Comparison of ENCODE assay signal across 8 mouse cellular contexts in the genomic region with DNA sequence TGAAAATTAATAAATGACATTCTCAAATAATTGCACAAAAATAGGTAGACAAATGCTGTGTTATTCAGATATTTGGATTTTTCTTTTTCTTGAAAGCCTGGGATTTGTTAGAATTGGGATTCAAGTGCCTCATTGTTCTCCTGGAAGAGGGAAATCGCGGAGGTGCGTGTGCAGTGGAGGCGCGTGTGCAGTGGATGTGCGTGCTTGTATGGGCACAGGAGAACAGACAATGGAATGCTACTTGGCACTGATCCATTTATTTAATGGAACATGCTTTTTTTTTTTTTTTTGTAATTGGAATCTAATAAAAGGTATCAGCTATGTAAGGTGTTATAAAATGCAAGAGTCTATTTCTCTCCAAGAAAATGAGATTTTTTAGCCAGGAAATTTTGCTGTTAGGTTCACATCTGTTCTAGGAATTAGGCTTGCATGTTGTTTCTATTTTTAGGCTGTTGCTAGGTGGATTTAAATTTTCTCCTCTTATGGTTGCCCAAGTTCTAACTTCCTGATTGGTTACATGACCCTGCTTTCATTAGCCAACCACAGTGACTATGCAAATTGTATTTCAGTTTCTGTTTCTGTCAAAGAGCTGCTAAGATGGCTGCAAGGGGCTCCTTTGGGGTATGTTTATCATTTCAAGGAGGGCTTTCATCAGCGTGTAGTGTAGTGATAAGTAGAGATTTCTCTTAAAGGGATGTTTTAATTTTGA. TPM values are rescaled to one million over a fixed set of nuclear protein-coding genes. Genes with fewer than 3 reads are reported as not detected.
DNase-seq lines count a peak whose midpoint lies in the region; ATAC-seq and TF ChIP-seq lines count a peak whose summit lies in the region.

No protein-coding gene starts in this region.

- peaks cover 0 to 4% of the 10 kb centered on the region in 2 experiments for H3K36me3 ChIP-seq in CH12.LX (replicated peaks in 1 of 2; ENCODE audit: control insufficient read depth in 1 of 2, insufficient read depth in 1 of 2, low read length in 1 of 2)
- peaks cover 3% of the 10 kb centered on the region; the same call in 1 of the 2 replicates for H3K36me3 ChIP-seq in erythroblast, embryonic 14.5 days (ENCODE audit: control insufficient read depth)
- H3K36me3 ChIP-seq in intestine, postnatal 0 days (ENCODE audit: control insufficient read depth, insufficient read depth) = no peaks in the 10 kb centered on the region
- H3K36me3 ChIP-seq in midbrain, postnatal 0 days (ENCODE audit: insufficient read depth, low read length) = no peaks in the 10 kb centered on the region

- TF ChIP-seq POLR2A in CH12.LX (IDR thresholded peaks at IDR 0.05; ENCODE audit: low read depth, low read length) = peak; percentile 61; the same call in 1 of the 2 replicates

- TF ChIP-seq CTCF in CH12.LX (conservative IDR thresholded peaks at IDR 0.05 in 1 of 2, IDR thresholded peaks at IDR 0.05 in 1 of 2; ENCODE audit: low read depth in 2 of 2, low read length in 2 of 2) = no peak
- no peak for TF ChIP-seq CTCF in intestine, postnatal 0 days (IDR thresholded peaks at IDR 0.05; ENCODE audit: low read depth)
- no peak for TF ChIP-seq CTCF in midbrain, postnatal 0 days (IDR thresholded peaks at IDR 0.05)

- peak overlapping the region; percentile 77 for H3K27ac ChIP-seq in CH12.LX (ENCODE audit: insufficient read depth, low read depth)
- no peak overlapping the region for H3K27ac ChIP-seq in intestine, postnatal 0 days (ENCODE audit: low read depth, low read length)
- H3K27ac ChIP-seq in midbrain, postnatal 0 days (ENCODE audit: low read depth, low read length) = peak overlapping the region; percentile 83

- TF ChIP-seq EP300 in CH12.LX (IDR thresholded peaks at IDR 0.05; ENCODE audit: low read length) = peak; percentile 67; the same call in 1 of the 2 replicates

- peak overlapping the region; percentile 55 to 65 (median 58) for H3K4me3 ChIP-seq in CH12.LX (replicated peaks in 1 of 3; ENCODE audit: low read depth in 2 of 3, low read length in 2 of 3, poor library complexity in 1 of 3)
- H3K4me3 ChIP-seq in erythroblast, embryonic 14.5 days (replicated peaks) = peak overlapping the region; percentile 42
- H3K4me3 ChIP-seq in intestine, postnatal 0 days (ENCODE audit: low read depth, low read length) = peak overlapping the region; percentile 12; the same call in 1 of the 2 replicates
- peak overlapping the region; percentile 20; the same call in 1 of the 2 replicates for H3K4me3 ChIP-seq in midbrain, postnatal 0 days (ENCODE audit: low read depth, low read length)

- 68% methylated on average over 7 of the region's 7 CpGs for WGBS in intestine, postnatal 0 days
- WGBS in midbrain, postnatal 0 days = 29% methylated on average over 7 of the region's 7 CpGs

- H3K4me1 ChIP-seq in CH12.LX (ENCODE audit: control insufficient read depth in 1 of 2, insufficient read depth in 2 of 2) = peaks cover 2 to 32% of the 10 kb centered on the region in 2 experiments; a peak in 3 of 4 replicates
- peaks cover 68% of the 10 kb centered on the region for H3K4me1 ChIP-seq in erythroblast, embryonic 14.5 days (ENCODE audit: control insufficient read depth)
- 0 out of 2 replicates have a peak, but pooled peaks cover 8% of the 10 kb centered on the region for H3K4me1 ChIP-seq in intestine, postnatal 0 days (replicated peaks; ENCODE audit: control insufficient read depth, insufficient read depth, low read length)
- 0 out of 2 replicates have a peak, but pooled peaks cover 2% of the 10 kb centered on the region for H3K4me1 ChIP-seq in midbrain, postnatal 0 days (ENCODE audit: insufficient read depth, low read length)

- ATAC-seq in frontal cortex, adult (ENCODE audit: low TSS enrichment) = peak; percentile 43
- ATAC-seq in intestine, postnatal 0 days = peak; percentile 29; the same call in 1 of the 2 replicates
- ATAC-seq in midbrain, postnatal 0 days (ENCODE audit: low FRiP score) = peak; percentile 77

- peak overlapping the region; percentile 93 for H3K4me2 ChIP-seq in CH12.LX (ENCODE audit: insufficient read depth, low read depth, poor library complexity, severe bottlenecking)
- H3K4me2 ChIP-seq in intestine, postnatal 0 days (replicated peaks; ENCODE audit: low read depth) = no peak overlapping the region; the same call in 1 of the 2 replicates
- peak overlapping the region; percentile 20; the same call in 1 of the 2 replicates for H3K4me2 ChIP-seq in midbrain, postnatal 0 days (ENCODE audit: low read depth, low read length, poor library complexity, severe bottlenecking)

- H3K9ac ChIP-seq in CH12.LX (ENCODE audit: insufficient read depth, low read depth) = peak overlapping the region; percentile 98
- no peak overlapping the region for H3K9ac ChIP-seq in intestine, postnatal 0 days (ENCODE audit: low read depth, low read length)
- no peak overlapping the region for H3K9ac ChIP-seq in midbrain, postnatal 0 days (replicated peaks; ENCODE audit: low read length, poor library complexity, severe bottlenecking)

- H3K79me2 ChIP-seq in CH12.LX (replicated peaks; ENCODE audit: control insufficient read depth, extremely low read depth, insufficient read depth, poor library complexity, severe bottlenecking) = peaks cover 44% of the 10 kb centered on the region

- H3K27me3 ChIP-seq in CH12.LX (replicated peaks) = no peaks in the 10 kb centered on the region
- H3K27me3 ChIP-seq in erythroblast, embryonic 14.5 days (ENCODE audit: control insufficient read depth) = no peaks in the 10 kb centered on the region
- H3K27me3 ChIP-seq in intestine, postnatal 0 days (replicated peaks; ENCODE audit: control insufficient read depth, insufficient read depth, low read length) = no peaks in the 10 kb centered on the region
- no peaks in the 10 kb centered on the region for H3K27me3 ChIP-seq in midbrain, postnatal 0 days (ENCODE audit: insufficient read depth, low read length)

- DNase-seq in frontal cortex, postnatal 25 days (ENCODE audit: low spot score in 2 of 2) = no peak
- peak; percentile 94 for DNase-seq in CH12.LX (ENCODE audit: extremely low read depth)
- DNase-seq in midbrain, postnatal 0 days (ENCODE audit: low spot score) = peak; percentile 89
- DNase-seq in spleen, adult 12 weeks (ENCODE audit: low spot score) = no peak
- no peak for DNase-seq in right cerebral cortex, adult 2 months (ENCODE audit: low spot score in 2 of 2)

- no peak for TF ChIP-seq RAD21 in CH12.LX (IDR thresholded peaks at IDR 0.05; ENCODE audit: low read depth, low read length)

- in situ Hi-C loops in CH12.LX (cut with MboI; ENCODE audit: low pct_ligation_motif_present, low pct_unique_long_range_greater_than_20kb, low sequenced_read_pairs) = no loop called here

- dilution Hi-C loops in CH12.LX (cut with MboI; ENCODE audit: extremely low pct_ligation_motif_present, extremely low pct_unique_long_range_greater_than_20kb, low sequenced_read_pairs) = no loop called here

- no peaks in the 10 kb centered on the region for H3K9me3 ChIP-seq in CH12.LX (replicated peaks; ENCODE audit: low read length)
- no peaks in the 10 kb centered on the region for H3K9me3 ChIP-seq in erythroblast, embryonic 14.5 days (ENCODE audit: control insufficient read depth, low read length)
- H3K9me3 ChIP-seq in intestine, postnatal 0 days (ENCODE audit: control insufficient read depth) = no peaks in the 10 kb centered on the region
- H3K9me3 ChIP-seq in midbrain, postnatal 0 days (ENCODE audit: low read length) = no peaks in the 10 kb centered on the region

TF ChIP-seq in CH12.LX, 34 proteins besides CTCF, POLR2A, EP300 and RAD21:
- TF ChIP-seq ETS1 (conservative IDR thresholded peaks at IDR 0.05; ENCODE audit: low read depth, low read length) (peak; percentile 71), TCF12 (IDR thresholded peaks at IDR 0.05; ENCODE audit: low read depth, low read length) (peak; percentile 77), MYC (IDR thresholded peaks at IDR 0.05; ENCODE audit: low read depth, low read length) (peak; percentile 74), ELF1 (IDR thresholded peaks at IDR 0.05; ENCODE audit: low read depth, low read length) (peak; percentile 64; the same call in 1 of the 2 replicates), NELFE (IDR thresholded peaks at IDR 0.05; ENCODE audit: low read depth, low read length) (no peak), MEF2A (IDR thresholded peaks at IDR 0.05; ENCODE audit: borderline replicate concordance, low read depth, low read length) (peak; percentile 98), SIN3A (IDR thresholded peaks at IDR 0.05; ENCODE audit: low read length) (peak; percentile 43; the same call in 1 of the 2 replicates), POLR2AphosphoS2 (IDR thresholded peaks at IDR 0.05; ENCODE audit: low read depth, low read length) (0 out of 2 replicates have a peak, but pooled peaks have one; percentile 35), HCFC1 (IDR thresholded peaks at IDR 0.05; ENCODE audit: low read depth, low read length) (0 out of 2 replicates have a peak, but pooled peaks have one; percentile 36), ZNF384 (IDR thresholded peaks at IDR 0.05; ENCODE audit: low read depth, low read length) (peak; percentile 67), MAFK (IDR thresholded peaks at IDR 0.05; ENCODE audit: insufficient replicate concordance, low read length) (no peak), TBP (conservative IDR thresholded peaks at IDR 0.05; ENCODE audit: low read depth, low read length) (peak; percentile 91), SMC3 (IDR thresholded peaks at IDR 0.05; ENCODE audit: low read depth, low read length) (no peak), IRF4 (IDR thresholded peaks at IDR 0.05; ENCODE audit: low read depth, low read length) (peak; percentile 80)

RNA-seq across cellular contexts. Expression of a gene that starts 44.8 kb away (rescaled TPM):
- total RNA-seq in CH12.LX (2012; rRNA removed) (20.4 and 35.4 TPM in 2 replicates), CH12.LX (2014; rRNA removed) (4.2 and 4.4 TPM in 2 replicates)
- polyA plus RNA-seq in CH12.LX (2012; ENCODE audit: insufficient read length, low read depth) = 29.7 and 44.8 TPM in 2 replicates
- polyA plus RNA-seq in erythroblast, embryonic 14.5 days (2012) = 3.8 and 4.7 TPM in 2 replicates
- polyA plus RNA-seq in intestine, postnatal 0 days (2015; fragmentation: Nextera tagmentation; extraction: Ambion mirVana) = 8.6 and 9.4 TPM in 2 replicates
- 43.1 and 55.2 TPM in 2 replicates for total RNA-seq in midbrain, postnatal 0 days (2014; rRNA removed)
- polyA plus RNA-seq in midbrain, postnatal 0 days (2015; fragmentation: Nextera tagmentation; extraction: Ambion mirVana) = 18.9 and 28.7 TPM in 2 replicates

Comparison
In these comparisons a context has a peak if more than half of its experiments do, and no peak if none do; other contexts are left out.
1. DNase-seq: peak in CH12.LX (single experiment) and midbrain, postnatal 0 days (single experiment); none in frontal cortex, postnatal 25 days (0 of 2), spleen, adult 12 weeks (single experiment) and right cerebral cortex, adult 2 months (0 of 2).
2. Peak in every context shown above with its lines, with median percentiles within 50 percentile points of each other: ATAC-seq and H3K4me3 ChIP-seq.